Mouse (Mus musculus) kidney, postnatal 0 days (tissue): ENCODE data around the gene Snx8. TPM values are rescaled to one million over a fixed set of nuclear protein-coding genes. Genes with fewer than 3 reads are reported as not detected.
A peak's percentile ranks its signal among the peaks of the same experiment; 100 is the strongest.

Experiments
- ATAC-seq: fragments of 200-750 bp; cut with Nextera tagmentation; replicated peaks from 2 replicates; pipeline ENCODE4 v1.8.0; 2017; ENCODE audit warnings: low read depth, moderate number of reproducible peaks, moderate TSS enrichment, moderate library complexity; ENCODE audit not compliant: low FRiP score
- DNase-seq: peaks from one replicate; pipeline ENCODE4 v3.0.0-alpha.2; 2016; ENCODE audit warnings: low spot score
- H3K27ac ChIP-seq: fragments of 300-500 bp; sonication (generic); 2 replicates; pipeline ENCODE4 v1.5.1; 2014; ENCODE audit warnings: mild to moderate bottlenecking
- H3K27me3 ChIP-seq: fragments of 300-500 bp; sonication (generic); 2 replicates; pipeline ENCODE4 v1.6.1; 2014; ENCODE audit warnings: low read length, mixed read lengths; ENCODE audit not compliant: insufficient read depth
- H3K36me3 ChIP-seq: fragments of 300-500 bp; sonication (generic); 2 replicates; pipeline ENCODE4 v1.6.1; 2014; ENCODE audit warnings: low read length, mixed read lengths; ENCODE audit not compliant: insufficient read depth
- H3K4me1 ChIP-seq: fragments of 300-500 bp; sonication (generic); replicated peaks from 2 replicates; pipeline ENCODE4 v1.6.1; 2014; ENCODE audit warnings: antibody characterized with exemption, low read length, mixed read lengths; ENCODE audit not compliant: insufficient read depth
- H3K4me2 ChIP-seq: fragments of 300-500 bp; sonication (generic); 2 replicates; pipeline ENCODE4 v1.6.1; 2014; ENCODE audit warnings: mild to moderate bottlenecking, low read length, moderate library complexity, mixed read lengths
- H3K4me3 ChIP-seq: fragments of 300-500 bp; sonication (generic); replicated peaks from 2 replicates; pipeline ENCODE4 v1.5.1; 2014; ENCODE audit warnings: low read depth, low read length
- H3K9ac ChIP-seq: fragments of 300-500 bp; sonication (generic); 2 replicates; pipeline ENCODE4 v1.6.1; 2014; ENCODE audit warnings: low read depth, low read length
- H3K9me3 ChIP-seq: fragments of 300-500 bp; sonication (generic); replicated peaks from 2 replicates; pipeline ENCODE4 v1.6.1; 2016; ENCODE audit warnings: low read length, inconsistent platforms, mixed read lengths
- CTCF ChIP-seq: IDR thresholded peaks from 2 replicates; pipeline ENCODE4 v1.5.1; 2016; ENCODE audit warnings: antibody characterized with exemption, low read depth, mild to moderate bottlenecking, moderate library complexity
- WGBS: fragments of 180-500 bp; shearing (Covaris S2); extraction: QIAGEN DNeasy Blood & Tissue Kit; methylation state at CpG from one replicate; pipeline ENCODE4 v1.1.7; 2014; 5-methylcytosine and 5-hydroxymethylcytosine counted together
- polyA plus RNA-seq: library from polyadenylated mRNA; unstranded; fragments of >200 nt; fragmentation: Nextera tagmentation; extraction: Ambion mirVana; gene quantifications from 2 replicates; pipeline ENCODE4 v1.2.1, GENCODE M21; 2015

The Snx8 gene
- 28.8 and 31.8 TPM in 2 replicates for polyA plus RNA-seq

- DNase-seq (peak; percentile 97), ATAC-seq (peak; percentile 92)
- WGBS: under 1% methylated on average over 61 of the region's 63 CpGs
- Histone ChIP-seq H3K4me3 (peak within 1 kb of the TSS; percentile 62), H3K9ac (peak within 1 kb of the TSS; percentile 68), H3K27ac (peak within 1 kb of the TSS; percentile 79; the same call in 1 of the 2 replicates), H3K27me3 (no peaks in the 10 kb centered on the region), H3K4me1 (peaks cover 26% of the 10 kb centered on the region), H3K9me3 (no peaks in the 10 kb centered on the region), H3K36me3 (no peaks in the 10 kb centered on the region), H3K4me2 (peak within 1 kb of the TSS; percentile 96)
- TF ChIP-seq CTCF: no peak
Measured at GRCm38 (mm10) chr5:140388588-140389576, at the start of gene Snx8. Gene Snx8 (minus strand): TSS chr5:140389262.

GRCm38 (mm10) chr5:140425016-140425783 lies 36.1 kb upstream of the Snx8 start:
- H3K27ac ChIP-seq: no peak overlapping the region
- H3K27me3 ChIP-seq: no peaks in the 10 kb centered on the region
- H3K4me1 ChIP-seq: peaks cover 8% of the 10 kb centered on the region
- TF ChIP-seq CTCF: no peak
- no peak overlapping the region for H3K4me2 ChIP-seq
- no peaks in the 10 kb centered on the region for H3K9me3 ChIP-seq
- ATAC-seq (no peak), DNase-seq (no peak)
- H3K4me3 ChIP-seq: no peak overlapping the region
- WGBS: 93% methylated on average over 17 of the region's 17 CpGs
- H3K9ac ChIP-seq: no peak overlapping the region
- peaks cover 31% of the 10 kb centered on the region for H3K36me3 ChIP-seq

GRCm38 (mm10) chr5:140420616-140421015 lies 31.6 kb upstream of the Snx8 start:
- 49% methylated on average over 4 of the region's 4 CpGs for WGBS
- Histone ChIP-seq H3K4me2 (peak overlapping the region; percentile 72), H3K27me3 (no peaks in the 10 kb centered on the region), H3K9me3 (no peaks in the 10 kb centered on the region), H3K4me1 (peaks cover 8% of the 10 kb centered on the region), H3K4me3 (peak overlapping the region; percentile 77), H3K27ac (no peak overlapping the region), H3K36me3 (no peaks in the 10 kb centered on the region), H3K9ac (peak overlapping the region; percentile 28; the same call in 1 of the 2 replicates)
- TF ChIP-seq CTCF: no peak
- ATAC-seq (no peak), DNase-seq (no peak)

GRCm38 (mm10) chr5:140419442-140420080 lies 30.5 kb upstream of the Snx8 start:
- peak overlapping the region; percentile 89 for H3K9ac ChIP-seq
- no peak for TF ChIP-seq CTCF
- peak; percentile 28 for DNase-seq
- no peaks in the 10 kb centered on the region for H3K36me3 ChIP-seq
- WGBS: under 1% methylated on average over 62 of the region's 62 CpGs
- H3K9me3 ChIP-seq: no peaks in the 10 kb centered on the region
- H3K4me2 ChIP-seq: peak overlapping the region; percentile 72
- H3K27me3 ChIP-seq: no peaks in the 10 kb centered on the region
- H3K4me1 ChIP-seq: peaks cover 8% of the 10 kb centered on the region
- peak; percentile 42 for ATAC-seq
- peak overlapping the region; percentile 77 for H3K4me3 ChIP-seq
- H3K27ac ChIP-seq: peak overlapping the region; percentile 96

- TF ChIP-seq CTCF: peak; percentile 52
- Histone ChIP-seq H3K4me2 (peak within 1 kb of the TSS; percentile 72), H3K4me1 (peaks cover 8% of the 10 kb centered on the region), H3K36me3 (no peaks in the 10 kb centered on the region), H3K27ac (peak within 1 kb of the TSS; percentile 96), H3K4me3 (peak within 1 kb of the TSS; percentile 77), H3K9me3 (no peaks in the 10 kb centered on the region), H3K9ac (peak within 1 kb of the TSS; percentile 89), H3K27me3 (no peaks in the 10 kb centered on the region)
- WGBS: under 1% methylated on average over 65 of the region's 65 CpGs
- ATAC-seq: peak; percentile 87
- DNase-seq: peak; percentile 98
Measured at GRCm38 (mm10) chr5:140418489-140419441, 29.7 kb upstream of the Snx8 start, which contains the start of gene Eif3b. Gene Eif3b (plus strand): TSS chr5:140419328.
